ENCODE assay signal across 13 mouse cellular contexts in the genomic region with DNA sequence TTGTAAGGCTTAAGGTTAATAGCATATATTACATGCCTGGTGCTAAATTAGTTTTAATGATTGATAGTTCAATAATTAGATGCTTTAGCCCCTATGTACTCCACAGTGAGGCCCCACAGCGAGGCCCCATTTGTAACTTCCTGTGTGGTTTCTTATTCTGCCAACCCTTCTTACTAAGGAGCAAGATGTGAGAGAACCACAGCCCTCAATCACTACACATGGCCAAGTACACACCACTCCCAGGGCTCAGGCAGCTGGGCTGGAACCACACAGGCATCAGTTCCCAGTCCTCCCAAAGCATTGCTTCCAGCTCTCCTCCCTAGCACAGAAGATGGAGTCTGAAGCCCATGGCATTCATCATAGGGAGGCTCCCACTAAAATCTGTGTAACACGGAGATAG. TPM values are rescaled to one million over a fixed set of nuclear protein-coding genes. Genes with fewer than 3 reads are reported as not detected.
DNase-seq lines count a peak whose midpoint lies in the region; ATAC-seq and TF ChIP-seq lines count a peak whose summit lies in the region.
"Had no signal": no experiment of that assay in that cellular context is flagged by ENCODE, and none has a peak within 500 bp of the region (broad histone marks: within the 10 kb centered on the region; RNA-seq: fewer than 3 reads in every experiment).

No protein-coding gene starts in this region.

- no peaks in the 10 kb centered on the region for H3K9me3 ChIP-seq in G1E (replicated peaks)
- 0 out of 2 replicates have a peak, but pooled peaks cover 3% of the 10 kb centered on the region for H3K9me3 ChIP-seq in megakaryocyte, embryonic 14.5 days
- H3K9me3 ChIP-seq in midbrain, postnatal 0 days (ENCODE audit: low read length): no peaks in the 10 kb centered on the region
- H3K9me3 ChIP-seq: hindbrain, embryonic 13.5 days; midbrain, embryonic 10.5 days; neural tube, embryonic 13.5 days had no signal

- ATAC-seq in G1E (ENCODE audit: extremely low read depth, insufficient number of reproducible peaks, low FRiP score, poor library complexity, severe bottlenecking): peak; percentile 46; the same call in 1 of the 2 replicates
- ATAC-seq in midbrain, postnatal 0 days (ENCODE audit: low FRiP score): no peak
- ATAC-seq: forebrain, postnatal 0 days had no signal

- TF ChIP-seq POLR2A in thymus, adult 2 months (IDR thresholded peaks at IDR 0.05; ENCODE audit: control insufficient read depth, extremely low read depth, insufficient read depth, low read length, poor library complexity): no peak

- H3K27me3 ChIP-seq in G1E (ENCODE audit: insufficient read depth, low read length): no peaks in the 10 kb centered on the region
- no peaks in the 10 kb centered on the region for H3K27me3 ChIP-seq in megakaryocyte, embryonic 14.5 days (replicated peaks)
- H3K27me3 ChIP-seq in thymus, adult 2 months (ENCODE audit: control insufficient read depth, insufficient read depth, low read length): no peaks in the 10 kb centered on the region
- no peaks in the 10 kb centered on the region for H3K27me3 ChIP-seq in midbrain, postnatal 0 days (ENCODE audit: insufficient read depth, low read length)
- H3K27me3 ChIP-seq: hindbrain, embryonic 13.5 days; neural tube, embryonic 13.5 days had no signal

- H3K27ac ChIP-seq in thymus, adult 2 months (ENCODE audit: control insufficient read depth, insufficient read depth, low read length): peak overlapping the region; percentile 89
- H3K27ac ChIP-seq in midbrain, postnatal 0 days (ENCODE audit: low read depth, low read length): no peak overlapping the region
- H3K27ac ChIP-seq: hindbrain, embryonic 13.5 days; midbrain, embryonic 10.5 days; neural tube, embryonic 13.5 days had no signal

- no peak overlapping the region for H3K4me2 ChIP-seq in midbrain, postnatal 0 days (ENCODE audit: low read depth, low read length, poor library complexity, severe bottlenecking)
- H3K4me2 ChIP-seq: hindbrain, embryonic 13.5 days; neural tube, embryonic 13.5 days had no signal

- TF ChIP-seq CTCF in G1E (IDR thresholded peaks at IDR 0.05; ENCODE audit: low read depth, low read length): no peak
- TF ChIP-seq CTCF in thymus, adult 2 months (IDR thresholded peaks at IDR 0.05; ENCODE audit: borderline replicate concordance, control insufficient read depth, extremely low read depth, insufficient read depth, low read length, poor library complexity): no peak
- no peak for TF ChIP-seq CTCF in midbrain, postnatal 0 days (IDR thresholded peaks at IDR 0.05)

- no peak overlapping the region for H3K4me3 ChIP-seq in G1E (ENCODE audit: low read depth, low read length)
- peak overlapping the region; percentile 25 for H3K4me3 ChIP-seq in megakaryocyte, embryonic 14.5 days (replicated peaks)
- H3K4me3 ChIP-seq in thymus, adult 2 months (ENCODE audit: control insufficient read depth, insufficient read depth, low read length): no peak overlapping the region
- H3K4me3 ChIP-seq in midbrain, postnatal 0 days (ENCODE audit: low read depth, low read length): no peak overlapping the region
- H3K4me3 ChIP-seq: hindbrain, embryonic 13.5 days; midbrain, embryonic 10.5 days; neural tube, embryonic 13.5 days had no signal

- peaks cover 81% of the 10 kb centered on the region for H3K36me3 ChIP-seq in G1E (replicated peaks)
- H3K36me3 ChIP-seq in megakaryocyte, embryonic 14.5 days (replicated peaks; ENCODE audit: low read length): peaks cover 12% of the 10 kb centered on the region
- no peaks in the 10 kb centered on the region for H3K36me3 ChIP-seq in thymus, adult 2 months (ENCODE audit: control insufficient read depth, insufficient read depth, low read length)
- H3K36me3 ChIP-seq in midbrain, postnatal 0 days (ENCODE audit: insufficient read depth, low read length): no peaks in the 10 kb centered on the region
- H3K36me3 ChIP-seq: hindbrain, embryonic 13.5 days; midbrain, embryonic 10.5 days; neural tube, embryonic 13.5 days had no signal

- peaks cover 55% of the 10 kb centered on the region for H3K4me1 ChIP-seq in G1E (ENCODE audit: insufficient read depth, low read depth, low read length)
- H3K4me1 ChIP-seq in megakaryocyte, embryonic 14.5 days: peaks cover 73% of the 10 kb centered on the region
- peaks cover 24% of the 10 kb centered on the region for H3K4me1 ChIP-seq in thymus, adult 2 months (replicated peaks; ENCODE audit: control insufficient read depth, insufficient read depth, low read length)
- H3K4me1 ChIP-seq in midbrain, postnatal 0 days (ENCODE audit: insufficient read depth, low read length): no peaks in the 10 kb centered on the region
- H3K4me1 ChIP-seq: hindbrain, embryonic 13.5 days; midbrain, embryonic 10.5 days; neural tube, embryonic 13.5 days had no signal

- H3K9ac ChIP-seq in midbrain, postnatal 0 days (replicated peaks; ENCODE audit: low read length, poor library complexity, severe bottlenecking): no peak overlapping the region
- H3K9ac ChIP-seq: forebrain, postnatal 0 days; hindbrain, embryonic 13.5 days; neural tube, embryonic 13.5 days had no signal

- peak; percentile 79 for DNase-seq in CD4-positive helper T cell, adult 2 months (ENCODE audit: low read depth, low spot score)
- DNase-seq in G1E (ENCODE audit: low spot score): no peak
- peak; percentile 68 for DNase-seq in thymus, adult 2 months
- DNase-seq in urinary bladder, postnatal 10 days (ENCODE audit: low spot score): no peak
- no peak for DNase-seq in midbrain, postnatal 0 days (ENCODE audit: low spot score)
- DNase-seq in cerebellum, postnatal 10 days: no peak
- DNase-seq: cerebellum, adult 9-11 months; forebrain, postnatal 0 days; kidney, postnatal 25 days had no signal

- 31% methylated on average over 2 of the region's 2 CpGs for WGBS in thymus, adult 2 months
- WGBS in midbrain, postnatal 0 days: 87% methylated on average over 2 of the region's 2 CpGs

RNA-seq across cellular contexts. Expression of a gene that starts 31.7 kb away (rescaled TPM):
- total RNA-seq in G1E (2014; fragmentation: Nextera tagmentation) (87.0 and 108 TPM in 2 replicates), G1E (2017) (11.4 and 13.6 TPM in 2 replicates)
- 78.2 and 83.9 TPM in 2 replicates for polyA plus RNA-seq in G1E (2012)
- 35.8 and 36.6 TPM in 2 replicates for polyA plus RNA-seq in megakaryocyte, embryonic 14.5 days (2012; ENCODE audit: insufficient read depth, low replicate concordance)
- polyA plus RNA-seq in thymus, adult 2 months (2012; rRNA removed): 45.2 and 52.3 TPM in 2 replicates
- 1.0 and 1.1 TPM in 2 replicates for total RNA-seq in midbrain, postnatal 0 days (2014; rRNA removed)
- polyA plus RNA-seq in midbrain, postnatal 0 days (2015; fragmentation: Nextera tagmentation; extraction: Ambion mirVana): 1.4 and 1.7 TPM in 2 replicates

Comparison
In these comparisons a context has a peak if more than half of its experiments do, and no peak if none do; other contexts are left out.
1. DNase-seq: peak in CD4-positive helper T cell, adult 2 months (single experiment) and thymus, adult 2 months (single experiment); none in G1E (single experiment), urinary bladder, postnatal 10 days (single experiment), midbrain, postnatal 0 days (single experiment) and cerebellum, postnatal 10 days (0 of 2).
2. RNA of a gene that starts 31.7 kb away (polyA plus RNA-seq): 78.2 to 83.9 TPM in G1E, 45.2 to 52.3 TPM in thymus, adult 2 months and 35.8 to 36.6 TPM in megakaryocyte, embryonic 14.5 days; 1.4 to 1.7 TPM in midbrain, postnatal 0 days; every median in the first group is over 10 times any median in the second.